Mouse (Mus musculus) spleen, adult 2 months (tissue): ENCODE data around the gene Mrpl40.
"Not testable (repeated sequence)": the region's sequence is repeated elsewhere in the genome, so short reads cannot be mapped to it uniquely, and the experiment has no call there.

Source experiments
- CTCF ChIP-seq: fragments of 200-500 bp; IDR thresholded peaks from 2 replicates; pipeline ENCODE4 v1.5.1; 2011; ENCODE audit warnings: mild to moderate bottlenecking, inconsistent platforms; ENCODE audit not compliant: insufficient read depth, insufficient read length, insufficient replicate concordance; ENCODE audit errors: extremely low read depth
- POLR2A ChIP-seq: fragments of 200-500 bp; IDR thresholded peaks from 2 replicates; pipeline ENCODE4 v1.6.1; 2011; ENCODE audit warnings: low read depth, low read length, inconsistent platforms

- TF ChIP-seq CTCF, POLR2A: not testable (repeated sequence)
Measured at GRCm38 (mm10) chr16:18870495-18870894, 6.2 kb downstream of the Mrpl40 start.
